Mouse (Mus musculus) olfactory bulb, adult 2 months (tissue): ENCODE measurements around the gene Zfpl1. TPM values are rescaled to one million over a fixed set of nuclear protein-coding genes. Genes with fewer than 3 reads are reported as not detected.

Experiments used
- H3K27ac ChIP-seq: fragments of 200-500 bp; 2 replicates; pipeline ENCODE4 v1.5.1; 2012; ENCODE audit warnings: low read depth, low read length; ENCODE audit not compliant: insufficient read depth
- H3K4me1 ChIP-seq: fragments of 200-500 bp; 2 replicates; pipeline ENCODE4 v1.6.1; 2012; ENCODE audit warnings: low read length; ENCODE audit not compliant: control insufficient read depth, insufficient read depth
- H3K4me3 ChIP-seq: fragments of 200-500 bp; 2 replicates; pipeline ENCODE4 v1.5.1; 2012; ENCODE audit warnings: mild to moderate bottlenecking, low read depth, low read length, moderate library complexity; ENCODE audit not compliant: insufficient read depth
- CTCF ChIP-seq: fragments of 200-500 bp; IDR thresholded peaks from 2 replicates; pipeline ENCODE4 v1.5.1; 2012; ENCODE audit warnings: low read depth, mild to moderate bottlenecking, low read length, moderate library complexity; ENCODE audit not compliant: insufficient read depth
- POLR2A ChIP-seq: fragments of 200-500 bp; IDR thresholded peaks from 2 replicates; pipeline ENCODE4 v1.6.1; 2012; ENCODE audit warnings: mild to moderate bottlenecking, low read depth, low read length, moderate library complexity; ENCODE audit not compliant: insufficient read depth
- WGBS: fragments of 180-500 bp; shearing (Covaris S2); methylation state at CpG from one replicate; pipeline ENCODE4 v1.1.7; 2018; 5-methylcytosine and 5-hydroxymethylcytosine counted together
- polyA plus RNA-seq: library from polyadenylated mRNA; stranded (reverse); fragments of >200 nt; gene quantifications from 2 replicates; pipeline ENCODE4 v1.2.4, GENCODE M21; 2012; ENCODE audit warnings: low replicate concordance; ENCODE audit not compliant: missing spikeins, insufficient read depth, insufficient read length

The Zfpl1 gene
- polyA plus RNA-seq, 1 experiment = not detected

DNA sequence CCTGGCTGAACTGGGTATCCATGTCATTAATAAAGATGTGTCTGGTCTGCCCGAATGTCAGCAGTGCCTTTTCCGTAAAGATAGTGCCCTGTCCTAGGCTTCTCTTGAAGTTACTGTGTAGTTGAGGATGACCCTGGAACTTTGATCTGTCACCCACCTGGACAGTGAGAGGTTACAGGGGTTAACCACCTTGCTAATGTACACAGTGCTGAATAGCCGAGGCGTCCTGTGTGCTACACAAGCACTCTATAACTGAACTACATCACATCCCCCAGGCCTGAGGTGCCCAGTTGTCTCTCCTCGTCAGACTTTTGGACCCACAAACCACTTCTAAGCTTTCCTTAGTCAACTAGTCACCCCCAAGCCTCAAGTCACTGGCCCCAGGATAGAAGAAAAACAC, 22.3 kb downstream of the Zfpl1 start:
- H3K27ac ChIP-seq = no peak overlapping the region
- TF ChIP-seq POLR2A (no peak), CTCF (no peak)
- WGBS = 60% methylated on average over 5 of the region's 5 CpGs
- peak overlapping the region; percentile 90 for H3K4me3 ChIP-seq
- H3K4me1 ChIP-seq = peaks cover 27% of the 10 kb centered on the region

DNA sequence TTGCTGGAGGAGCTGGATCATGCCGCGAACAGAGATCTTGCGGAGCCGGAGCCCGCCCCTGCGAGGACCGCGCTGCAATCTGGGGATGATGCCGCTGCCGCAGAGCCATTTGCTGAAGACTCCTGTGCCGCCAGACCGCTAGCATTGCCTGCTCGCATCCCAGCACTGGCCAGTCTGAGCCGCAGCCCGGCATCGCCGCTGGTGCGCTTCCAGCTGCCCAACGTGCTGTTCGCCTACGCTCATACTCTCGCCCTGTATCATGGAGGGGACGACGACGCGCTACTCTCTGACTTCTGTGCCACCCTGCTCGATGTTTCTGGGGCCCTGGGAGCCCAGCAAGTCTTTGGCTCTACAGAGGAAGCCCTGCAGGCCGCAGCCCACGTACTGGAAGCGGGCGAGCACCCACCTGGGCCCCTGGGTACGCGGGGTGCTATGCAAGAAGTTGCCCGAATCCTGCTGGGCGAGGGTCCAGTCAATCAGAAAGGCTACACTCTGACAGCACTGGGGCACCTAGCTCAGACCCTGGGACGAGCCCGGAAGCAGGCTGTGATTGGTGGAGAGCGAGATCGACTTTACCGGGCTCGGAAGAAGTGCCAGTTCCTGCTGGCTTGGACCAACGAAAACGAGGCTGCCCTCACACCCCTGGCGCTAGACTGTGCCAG, 23.0 kb downstream of the Zfpl1 start:
- TF ChIP-seq POLR2A (no peak), CTCF (no peak)
- Histone ChIP-seq H3K4me1 (peaks cover 20% of the 10 kb centered on the region), H3K27ac (peak overlapping the region; percentile 41), H3K4me3 (peak overlapping the region; percentile 90)
- under 1% methylated on average over 44 of the region's 44 CpGs for WGBS

GRCm38 (mm10) chr19:6061021-6061533, 23.7 kb downstream of the Zfpl1 start, which contains the start of gene Znhit2:
Gene Znhit2, plus strand, starts transcription at chr19:6061192.
- H3K4me1 ChIP-seq = peaks cover 15% of the 10 kb centered on the region
- WGBS = under 1% methylated on average over 58 of the region's 58 CpGs

GRCm38 (mm10) chr19:6058966-6059365, 25.8 kb downstream of the Zfpl1 start:
- 82% methylated on average over 5 of the region's 5 CpGs for WGBS
- Histone ChIP-seq H3K27ac (no peak overlapping the region), H3K4me3 (no peak overlapping the region), H3K4me1 (peaks cover 15% of the 10 kb centered on the region)
- no peak for TF ChIP-seq CTCF
- TF ChIP-seq POLR2A = no peak

More at GRCm38 (mm10) chr19:6061021-6061533, 23.7 kb downstream of the Zfpl1 start, which contains the start of gene Znhit2:
- H3K27ac ChIP-seq = peak within 1 kb of the TSS; percentile 41
- TF ChIP-seq POLR2A = peak; percentile 68
- no peak for TF ChIP-seq CTCF
- H3K4me3 ChIP-seq = peak within 1 kb of the TSS; percentile 90

GRCm38 (mm10) chr19:6058513-6058912, 26.2 kb downstream of the Zfpl1 start:
- 28% methylated on average over 5 of the region's 5 CpGs for WGBS
- H3K27ac ChIP-seq = no peak overlapping the region
- peak overlapping the region; percentile 90 for H3K4me3 ChIP-seq
- peaks cover 15% of the 10 kb centered on the region for H3K4me1 ChIP-seq
- TF ChIP-seq POLR2A (no peak), CTCF (no peak)

DNA sequence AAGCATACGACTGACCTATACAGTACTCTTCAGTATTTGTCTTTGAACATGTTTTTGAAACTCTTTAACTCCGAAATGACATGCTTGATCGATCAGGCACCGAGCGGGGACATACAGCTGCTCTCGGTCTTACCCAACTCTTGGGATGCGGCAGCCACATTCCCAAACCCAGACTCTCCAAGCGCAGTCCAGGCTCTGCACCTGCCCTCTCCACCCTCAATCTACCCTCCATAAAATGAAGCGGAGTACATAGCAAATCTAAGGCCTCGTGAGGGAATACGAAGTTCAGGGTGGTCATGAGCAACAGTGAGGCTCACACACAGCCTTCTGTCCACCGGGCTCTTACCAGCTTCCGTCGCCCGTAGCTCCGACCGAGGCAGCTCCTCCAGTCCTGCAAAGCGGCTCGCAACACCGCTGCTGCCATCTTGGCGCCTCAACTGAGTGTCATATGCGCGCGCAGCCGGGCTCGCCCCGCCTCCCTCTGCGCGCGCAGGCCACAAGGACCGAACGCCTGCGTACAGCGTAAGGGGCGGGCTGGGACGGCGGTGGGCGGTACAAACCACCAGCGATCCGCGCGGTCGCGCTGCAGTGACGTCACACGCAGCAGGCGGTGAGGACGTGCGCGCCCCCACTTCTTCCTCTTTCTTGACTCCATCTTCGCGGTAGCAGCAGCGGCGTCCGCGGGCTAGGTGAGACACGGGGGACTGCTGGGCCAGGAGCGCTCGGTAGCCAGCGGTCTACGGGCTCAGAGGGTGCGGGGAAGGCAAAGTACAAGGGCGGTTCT, 27.3 kb downstream of the Zfpl1 start, which contains the start of the genes Mrpl49 and Fau:
Gene Mrpl49, minus strand, starts transcription at position 473 of the 784 bp plus-strand sequence.
Gene Fau, plus strand, starts transcription at position 532 of the 784 bp plus-strand sequence.
- peak within 1 kb of the TSS; percentile 67; the same call in 1 of the 2 replicates for H3K27ac ChIP-seq
- peak within 1 kb of the TSS; percentile 90 for H3K4me3 ChIP-seq
- H3K4me1 ChIP-seq = peaks cover 9% of the 10 kb centered on the region
- under 1% methylated on average over 63 of the region's 63 CpGs for WGBS
- TF ChIP-seq CTCF = no peak
- peak; percentile 93 for TF ChIP-seq POLR2A

- Histone ChIP-seq H3K4me1 (peaks cover 3% of the 10 kb centered on the region; the same call in 1 of the 2 replicates), H3K4me3 (no peak overlapping the region), H3K27ac (no peak overlapping the region)
- whole genome bisulfite sequencing = 23% methylated on average over 4 of the region's 4 CpGs
- TF ChIP-seq CTCF (no peak), POLR2A (no peak)
Measured at GRCm38 (mm10) chr19:6056696-6057095, 28.1 kb downstream of the Zfpl1 start.

- no peak overlapping the region for H3K27ac ChIP-seq
- peaks cover 3% of the 10 kb centered on the region; the same call in 1 of the 2 replicates for H3K4me1 ChIP-seq
- 84% methylated on average over 5 of the region's 5 CpGs for WGBS
- TF ChIP-seq POLR2A (no peak), CTCF (no peak)
- no peak overlapping the region for H3K4me3 ChIP-seq
Measured at GRCm38 (mm10) chr19:6054296-6054695, 30.5 kb downstream of the Zfpl1 start.

DNA sequence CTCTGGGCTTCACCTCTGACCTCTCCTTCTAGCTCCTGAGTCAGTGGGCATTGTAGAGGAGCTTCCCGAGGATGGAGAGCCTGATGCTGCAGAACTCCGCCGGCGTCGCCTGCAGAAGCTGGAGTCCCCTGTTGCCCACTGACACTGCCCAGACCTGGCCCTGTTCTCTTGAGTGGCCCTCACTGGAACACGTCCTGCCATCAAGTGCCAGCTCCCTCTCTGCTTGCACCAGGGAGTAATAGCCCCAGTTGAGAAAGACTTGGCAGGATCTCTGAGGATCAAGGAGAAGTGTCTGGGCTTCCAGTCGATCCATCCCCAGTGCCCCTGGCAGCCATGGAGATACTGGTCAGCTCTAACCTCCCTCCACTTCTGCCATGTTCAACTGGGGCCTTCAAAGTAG, 32.2 kb downstream of the Zfpl1 start:
- WGBS = 85% methylated on average over 7 of the region's 7 CpGs
- no peak for TF ChIP-seq POLR2A
- Histone ChIP-seq H3K4me3 (no peak overlapping the region), H3K27ac (no peak overlapping the region), H3K4me1 (peaks cover 10% of the 10 kb centered on the region)
